Mouse (Mus musculus): ENCODE data around the gene Smarcb1. TPM values are rescaled to one million over a fixed set of nuclear protein-coding genes. Genes with fewer than 3 reads are reported as not detected.

Gene Smarcb1
- total and polyA plus RNA-seq, 3 experiments, result 48.4 to 254 (median 55.7) TPM

DNA sequence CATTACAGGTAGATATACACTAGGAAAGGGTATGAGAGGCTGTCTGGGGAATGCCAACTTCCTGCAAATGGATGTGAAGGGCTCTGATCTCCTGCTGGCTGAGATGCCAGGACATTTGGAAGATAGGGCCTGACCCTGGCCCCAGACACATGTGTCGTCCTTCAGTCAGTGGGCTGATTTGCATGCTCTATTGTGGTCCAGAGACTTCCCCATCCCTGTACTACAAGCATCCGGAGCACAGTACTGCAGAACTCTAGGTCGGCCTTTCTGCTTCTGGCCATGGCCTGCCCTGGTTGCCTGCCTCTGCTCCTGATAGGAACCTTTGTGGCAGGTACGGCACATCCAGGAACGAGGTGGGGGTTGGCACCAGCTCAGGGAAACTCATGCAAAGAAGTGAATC is 26.7 kb upstream of the Smarcb1 start:
- H3K4me3 ChIP-seq (ENCODE audit: low read depth, low read length), result no peak overlapping the region
- peaks cover 19% of the 10 kb centered on the region for H3K4me1 ChIP-seq (ENCODE audit: insufficient read depth, low read depth, low read length)
- H3K36me3 ChIP-seq (replicated peaks), result no peaks in the 10 kb centered on the region
- ATAC-seq (ENCODE audit: extremely low read depth, insufficient number of reproducible peaks, low FRiP score, poor library complexity, severe bottlenecking), result no peak
- peaks cover 33% of the 10 kb centered on the region for H3K27me3 ChIP-seq (ENCODE audit: insufficient read depth, low read length)
- TF ChIP-seq GATA1 (IDR thresholded peaks at IDR 0.05; ENCODE audit: borderline replicate concordance, low read length) (no peak), CTCF (IDR thresholded peaks at IDR 0.05; ENCODE audit: low read depth, low read length) (no peak), POLR2AphosphoS5 (IDR thresholded peaks at IDR 0.05; ENCODE audit: insufficient replicate concordance, low read depth, low read length) (no peak), GATA2 (IDR thresholded peaks at IDR 0.05; ENCODE audit: borderline replicate concordance, low read depth, low read length) (no peak), TAL1 (conservative IDR thresholded peaks at IDR 0.05; ENCODE audit: low read depth, low read length) (no peak)
- DNase-seq (ENCODE audit: low spot score), result no peak
- no peaks in the 10 kb centered on the region for H3K9me3 ChIP-seq (replicated peaks)

DNA sequence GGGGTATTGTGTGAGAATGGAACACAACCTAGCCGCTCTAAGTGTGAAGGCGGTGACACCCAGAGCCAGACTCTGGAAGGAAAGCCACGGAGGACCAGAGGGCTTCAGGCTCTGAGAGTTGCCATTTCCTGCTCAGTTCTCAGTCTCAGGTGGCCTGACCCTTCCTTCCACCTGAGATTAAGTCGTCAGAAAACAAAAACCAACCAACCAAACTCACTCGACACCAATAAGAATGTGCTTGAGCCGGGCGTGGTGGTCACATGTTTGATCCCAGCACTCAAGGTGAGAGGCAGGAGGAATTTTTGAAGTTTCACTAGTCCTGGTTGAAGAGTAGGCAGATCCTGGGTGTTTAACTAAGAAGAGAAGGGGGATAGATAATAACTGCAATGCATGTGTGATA is 24.5 kb upstream of the Smarcb1 start:
- DNase-seq (ENCODE audit: low spot score) (no peak), ATAC-seq (ENCODE audit: extremely low read depth, insufficient number of reproducible peaks, low FRiP score, poor library complexity, severe bottlenecking) (no peak)
- H3K36me3 ChIP-seq (replicated peaks), result no peaks in the 10 kb centered on the region
- H3K27me3 ChIP-seq (ENCODE audit: insufficient read depth, low read length), result peaks cover 27% of the 10 kb centered on the region
- no peak overlapping the region for H3K4me3 ChIP-seq (ENCODE audit: low read depth, low read length)
- peaks cover 23% of the 10 kb centered on the region for H3K4me1 ChIP-seq (ENCODE audit: insufficient read depth, low read depth, low read length)
- no peaks in the 10 kb centered on the region for H3K9me3 ChIP-seq (replicated peaks)
- TF ChIP-seq TAL1 (conservative IDR thresholded peaks at IDR 0.05; ENCODE audit: low read depth, low read length) (no peak), CTCF (IDR thresholded peaks at IDR 0.05; ENCODE audit: low read depth, low read length) (no peak), GATA1 (IDR thresholded peaks at IDR 0.05; ENCODE audit: borderline replicate concordance, low read length) (no peak), POLR2AphosphoS5 (IDR thresholded peaks at IDR 0.05; ENCODE audit: insufficient replicate concordance, low read depth, low read length) (no peak), GATA2 (IDR thresholded peaks at IDR 0.05; ENCODE audit: borderline replicate concordance, low read depth, low read length) (no peak)

DNA sequence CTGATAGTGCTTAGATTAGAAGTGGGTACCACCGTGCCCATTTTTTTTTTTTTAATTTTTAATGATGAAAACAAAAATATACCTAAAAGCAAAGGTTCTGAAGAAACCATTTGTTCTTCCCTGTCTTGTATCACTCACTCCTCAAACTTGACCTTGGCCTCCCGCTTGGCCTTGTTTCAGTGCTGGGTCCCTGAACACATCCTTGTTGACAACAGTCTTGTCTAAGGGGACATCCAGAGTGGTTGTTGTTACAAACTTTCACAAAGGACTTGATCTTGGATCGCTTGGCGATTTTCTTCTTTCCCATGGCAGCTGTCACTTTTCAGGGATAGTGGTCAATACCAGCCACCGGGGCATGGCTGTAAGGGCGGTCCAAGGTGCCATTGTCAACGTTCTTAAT is 23.8 kb upstream of the Smarcb1 start:
- H3K9me3 ChIP-seq (replicated peaks), result no peaks in the 10 kb centered on the region
- no peak for DNase-seq (ENCODE audit: low spot score)
- no peak overlapping the region for H3K4me3 ChIP-seq (ENCODE audit: low read depth, low read length)
- H3K36me3 ChIP-seq (replicated peaks), result peaks cover 6% of the 10 kb centered on the region
- ATAC-seq (ENCODE audit: extremely low read depth, insufficient number of reproducible peaks, low FRiP score, poor library complexity, severe bottlenecking), result no peak
- H3K4me1 ChIP-seq (ENCODE audit: insufficient read depth, low read depth, low read length), result peaks cover 26% of the 10 kb centered on the region
- TF ChIP-seq TAL1 (conservative IDR thresholded peaks at IDR 0.05; ENCODE audit: low read depth, low read length) (no peak), POLR2AphosphoS5 (IDR thresholded peaks at IDR 0.05; ENCODE audit: insufficient replicate concordance, low read depth, low read length) (no peak)
- peaks cover 23% of the 10 kb centered on the region for H3K27me3 ChIP-seq (ENCODE audit: insufficient read depth, low read length)

DNA sequence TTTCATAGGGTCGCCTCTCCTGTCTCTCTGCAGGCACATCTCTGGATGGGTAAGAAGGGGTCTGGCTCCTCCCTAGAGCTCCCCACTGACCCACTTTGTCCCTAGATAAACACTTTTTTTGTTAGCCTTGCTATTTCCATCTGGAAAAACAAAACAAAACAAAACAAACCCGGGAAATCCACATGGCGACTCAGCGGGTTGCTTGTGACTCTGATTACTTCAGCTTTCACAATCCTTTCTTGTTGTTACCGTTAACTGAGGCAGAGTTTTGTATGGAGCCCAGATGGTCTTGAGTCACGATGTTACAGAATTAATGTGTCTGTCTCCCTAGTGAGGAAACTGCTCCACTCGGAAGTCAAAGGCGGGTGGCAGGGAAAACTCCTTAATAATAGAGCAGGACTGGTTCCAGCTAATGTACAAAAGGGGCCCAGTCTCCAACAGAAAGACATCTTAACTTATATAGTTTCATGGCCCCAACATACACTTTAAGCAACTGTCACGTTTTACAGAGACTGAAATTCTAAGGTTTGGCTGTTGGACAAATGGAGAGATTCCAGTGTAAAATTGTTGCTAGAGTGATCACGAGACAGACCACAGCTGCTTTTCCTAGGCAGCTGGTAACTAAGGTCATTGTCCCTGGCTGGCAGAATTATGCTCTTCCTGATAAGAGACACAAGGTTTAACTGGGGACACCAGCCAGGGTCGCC is 22.8 kb upstream of the Smarcb1 start:
- TF ChIP-seq GATA2 (IDR thresholded peaks at IDR 0.05; ENCODE audit: borderline replicate concordance, low read depth, low read length) (no peak), GATA1 (IDR thresholded peaks at IDR 0.05; ENCODE audit: borderline replicate concordance, low read length) (no peak), POLR2AphosphoS5 (IDR thresholded peaks at IDR 0.05; ENCODE audit: insufficient replicate concordance, low read depth, low read length) (no peak), TAL1 (conservative IDR thresholded peaks at IDR 0.05; ENCODE audit: low read depth, low read length) (no peak), CTCF (IDR thresholded peaks at IDR 0.05; ENCODE audit: low read depth, low read length) (no peak)
- peaks cover 15% of the 10 kb centered on the region for H3K27me3 ChIP-seq (ENCODE audit: insufficient read depth, low read length)
- ATAC-seq (ENCODE audit: extremely low read depth, insufficient number of reproducible peaks, low FRiP score, poor library complexity, severe bottlenecking) (no peak), DNase-seq (ENCODE audit: low spot score) (no peak)
- H3K36me3 ChIP-seq (replicated peaks), result peaks cover 13% of the 10 kb centered on the region
- H3K9me3 ChIP-seq (replicated peaks), result no peaks in the 10 kb centered on the region
- H3K4me1 ChIP-seq (ENCODE audit: insufficient read depth, low read depth, low read length), result peaks cover 31% of the 10 kb centered on the region
- H3K4me3 ChIP-seq (ENCODE audit: low read depth, low read length), result no peak overlapping the region

DNA sequence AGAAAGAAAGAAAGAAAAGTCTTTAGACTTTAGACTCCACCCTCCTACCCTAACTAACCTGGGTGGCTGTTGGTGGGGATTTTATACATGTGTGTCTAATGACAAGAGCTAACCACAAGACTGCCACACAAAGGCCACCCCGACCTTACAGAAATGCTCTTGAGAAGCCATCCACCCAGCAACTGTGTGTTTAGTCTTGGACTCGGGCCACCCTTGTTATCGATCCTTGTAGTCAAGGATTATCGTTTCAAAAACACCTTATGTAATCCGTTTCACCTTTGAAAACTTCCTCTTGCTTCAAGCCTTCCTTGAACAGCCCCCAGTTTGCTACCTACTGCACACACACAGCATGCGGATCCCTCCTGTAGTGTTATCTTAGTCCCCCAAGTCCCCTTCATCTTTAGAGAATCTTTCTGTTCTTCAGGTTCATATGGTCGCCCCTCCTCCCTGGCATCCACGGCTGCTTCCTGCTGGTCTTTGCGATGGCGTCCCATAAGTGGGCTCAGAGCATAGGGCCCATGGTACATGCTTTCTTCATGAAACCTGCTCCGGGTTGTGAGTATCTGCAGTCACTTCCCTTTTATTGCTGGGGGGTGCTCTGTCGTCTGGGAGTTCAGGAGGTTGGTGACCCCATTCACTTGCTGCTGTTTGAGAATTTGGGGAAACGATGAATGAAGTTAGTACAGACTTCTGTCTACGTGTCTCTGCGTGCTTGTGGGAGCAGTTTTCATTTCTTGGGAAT is 21.5 kb upstream of the Smarcb1 start, which contains the start of gene Vpreb3:
TSS of gene Vpreb3 (plus strand) at position 322 of the 742 bp plus-strand sequence.
- Histone ChIP-seq H3K27me3 (ENCODE audit: insufficient read depth, low read length) (peaks cover 5% of the 10 kb centered on the region), H3K9me3 (replicated peaks) (no peaks in the 10 kb centered on the region), H3K4me1 (ENCODE audit: insufficient read depth, low read depth, low read length) (peaks cover 40% of the 10 kb centered on the region), H3K36me3 (replicated peaks) (peaks cover 20% of the 10 kb centered on the region), H3K4me3 (ENCODE audit: low read depth, low read length) (no peak within 1 kb of the TSS)
- DNase-seq (ENCODE audit: low spot score), result no peak
- no peak for ATAC-seq (ENCODE audit: extremely low read depth, insufficient number of reproducible peaks, low FRiP score, poor library complexity, severe bottlenecking)
- TF ChIP-seq TAL1 (conservative IDR thresholded peaks at IDR 0.05; ENCODE audit: low read depth, low read length), result no peak
- TF ChIP-seq CTCF (IDR thresholded peaks at IDR 0.05; ENCODE audit: low read depth, low read length), result no peak
- TF ChIP-seq GATA2 (IDR thresholded peaks at IDR 0.05; ENCODE audit: borderline replicate concordance, low read depth, low read length), result no peak
- TF ChIP-seq POLR2AphosphoS5 (IDR thresholded peaks at IDR 0.05; ENCODE audit: insufficient replicate concordance, low read depth, low read length), result no peak
- TF ChIP-seq GATA1 (IDR thresholded peaks at IDR 0.05; ENCODE audit: borderline replicate concordance, low read length), result no peak

DNA sequence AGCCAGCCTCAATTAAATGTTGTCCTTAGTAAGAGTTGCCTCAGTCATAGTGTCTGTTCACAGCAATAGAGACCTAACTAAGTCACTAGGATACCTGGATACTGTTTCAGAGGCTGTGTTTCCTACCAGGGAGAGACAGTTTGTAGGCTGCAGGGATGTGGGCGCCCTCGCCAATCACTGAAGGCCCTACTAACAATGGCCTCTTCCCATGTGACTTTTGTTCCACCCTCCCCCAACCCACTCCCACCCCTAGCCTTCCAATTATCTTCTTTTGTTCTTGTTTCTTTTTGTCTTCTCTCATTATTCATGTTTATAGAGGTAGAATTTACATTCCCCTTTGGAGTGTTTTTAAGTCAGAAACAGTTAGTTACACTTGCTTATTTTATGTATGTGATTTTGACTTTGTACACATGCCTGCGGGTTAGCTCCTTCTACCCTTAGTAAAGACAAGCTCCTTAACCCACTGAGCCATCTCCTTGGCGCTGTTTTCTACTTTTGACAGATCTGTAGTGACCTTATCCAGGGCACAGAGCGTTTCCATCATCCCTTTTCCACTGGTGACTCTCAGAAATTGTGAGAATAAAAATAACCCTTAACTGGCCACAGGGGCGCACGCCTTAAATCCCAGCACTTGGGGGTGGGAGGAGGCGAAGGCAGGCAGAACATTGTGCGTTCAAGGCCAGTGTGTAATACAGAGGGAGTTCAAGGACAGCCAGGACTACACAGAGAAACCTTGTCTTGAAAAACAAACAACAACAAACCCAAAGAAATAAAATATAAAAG is 19.8 kb upstream of the Smarcb1 start:
- no peak for ATAC-seq (ENCODE audit: extremely low read depth, insufficient number of reproducible peaks, low FRiP score, poor library complexity, severe bottlenecking)
- Histone ChIP-seq H3K4me1 (ENCODE audit: insufficient read depth, low read depth, low read length) (peaks cover 56% of the 10 kb centered on the region), H3K4me3 (ENCODE audit: low read depth, low read length) (no peak overlapping the region), H3K27me3 (ENCODE audit: insufficient read depth, low read length) (no peaks in the 10 kb centered on the region; the same call in 1 of the 2 replicates), H3K36me3 (replicated peaks) (peaks cover 31% of the 10 kb centered on the region), H3K9me3 (replicated peaks) (no peaks in the 10 kb centered on the region)
- no peak for DNase-seq (ENCODE audit: low spot score)
- TF ChIP-seq CTCF (IDR thresholded peaks at IDR 0.05; ENCODE audit: low read depth, low read length) (no peak), GATA1 (IDR thresholded peaks at IDR 0.05; ENCODE audit: borderline replicate concordance, low read length) (no peak), TAL1 (conservative IDR thresholded peaks at IDR 0.05; ENCODE audit: low read depth, low read length) (no peak), GATA2 (IDR thresholded peaks at IDR 0.05; ENCODE audit: borderline replicate concordance, low read depth, low read length) (no peak), POLR2AphosphoS5 (IDR thresholded peaks at IDR 0.05; ENCODE audit: insufficient replicate concordance, low read depth, low read length) (no peak)
